Mouse (Mus musculus): ENCODE measurements around the gene Wipf2. TPM values are rescaled to one million over a fixed set of nuclear protein-coding genes. Genes with fewer than 3 reads are reported as not detected.
A peak's percentile ranks its signal among the peaks of the same experiment; 100 is the strongest.

Wipf2 gene
- total and polyA plus RNA-seq, 3 experiments: 3.1 to 25.4 (median 23.9) TPM

DNA sequence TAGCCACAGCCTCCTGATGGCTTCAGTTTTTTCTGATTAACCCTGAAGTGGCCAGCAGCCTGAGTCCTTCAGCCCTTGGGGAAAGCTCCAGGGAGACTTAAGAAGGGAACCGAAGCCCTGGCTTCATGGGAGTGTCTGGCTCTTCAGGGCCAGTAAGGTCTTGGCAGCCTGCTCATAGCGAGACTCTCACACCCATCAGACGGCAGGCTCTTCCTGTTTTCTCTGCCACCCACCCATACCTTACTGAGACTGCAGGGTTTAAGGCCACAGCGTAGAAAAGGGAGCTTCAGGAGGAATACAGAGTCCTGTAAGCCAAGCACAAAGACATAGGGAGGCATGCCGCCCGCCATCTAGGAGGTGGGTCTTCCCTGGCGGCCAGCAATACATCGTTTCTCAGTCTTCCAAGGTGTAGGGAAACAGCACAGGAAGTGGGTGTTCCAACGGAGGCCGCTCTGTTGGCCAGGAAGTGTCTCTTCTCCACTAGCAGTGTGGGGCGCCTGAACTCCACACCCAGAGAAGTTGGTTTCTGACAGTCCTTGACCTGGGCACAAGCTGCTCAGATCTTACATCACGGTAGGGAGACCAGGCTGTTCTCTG, 37.2 kb downstream of the Wipf2 start:
- ATAC-seq (ENCODE audit: extremely low read depth, insufficient number of reproducible peaks, low FRiP score, poor library complexity, severe bottlenecking) (no peak), DNase-seq (ENCODE audit: low spot score) (no peak)
- no peak for TF ChIP-seq POLR2AphosphoS5 (IDR thresholded peaks at IDR 0.05; ENCODE audit: insufficient replicate concordance, low read depth, low read length)
- TF ChIP-seq CTCF (IDR thresholded peaks at IDR 0.05; ENCODE audit: low read depth, low read length): no peak
- no peak for TF ChIP-seq TAL1 (conservative IDR thresholded peaks at IDR 0.05; ENCODE audit: low read depth, low read length)
- TF ChIP-seq GATA1 (IDR thresholded peaks at IDR 0.05; ENCODE audit: borderline replicate concordance, low read length): no peak
- TF ChIP-seq GATA2 (IDR thresholded peaks at IDR 0.05; ENCODE audit: borderline replicate concordance, low read depth, low read length): no peak
- Histone ChIP-seq H3K36me3 (replicated peaks) (peaks cover 83% of the 10 kb centered on the region), H3K4me1 (ENCODE audit: insufficient read depth, low read depth, low read length) (peaks cover 49% of the 10 kb centered on the region), H3K27me3 (ENCODE audit: insufficient read depth, low read length) (no peaks in the 10 kb centered on the region), H3K4me3 (ENCODE audit: low read depth, low read length) (no peak overlapping the region), H3K9me3 (replicated peaks) (no peaks in the 10 kb centered on the region)

DNA sequence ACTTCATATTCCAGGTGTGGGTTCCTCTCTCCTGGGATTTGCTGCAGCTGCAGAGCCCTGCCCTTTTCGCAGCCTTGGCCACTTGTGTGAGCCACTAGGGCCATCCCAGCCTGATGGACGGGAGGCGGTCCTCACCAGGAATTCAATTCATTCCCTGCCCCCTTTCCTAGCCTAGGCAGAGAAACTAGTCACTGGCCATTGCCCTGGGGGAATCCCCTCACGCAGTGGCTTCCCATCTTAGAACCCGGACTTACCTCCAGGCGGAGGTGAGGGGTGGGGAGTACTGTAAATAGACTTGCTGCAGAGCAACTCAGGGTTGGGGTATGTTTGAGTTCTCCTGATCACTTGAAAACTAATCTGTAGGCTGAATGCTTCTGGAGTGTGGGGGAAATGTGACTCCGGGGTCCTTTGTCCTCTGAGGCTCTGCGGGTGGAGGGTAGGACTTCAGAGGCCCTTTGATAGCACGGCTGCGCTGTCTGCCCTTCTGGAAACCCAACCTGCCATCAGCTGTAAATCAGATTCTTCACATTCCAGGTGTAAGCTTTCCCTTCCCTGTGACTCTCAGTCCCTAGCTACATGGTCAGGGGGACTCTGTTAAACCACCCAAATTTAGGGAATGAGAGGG, 39.3 kb downstream of the Wipf2 start:
- ATAC-seq (ENCODE audit: extremely low read depth, insufficient number of reproducible peaks, low FRiP score, poor library complexity, severe bottlenecking) (no peak), DNase-seq (ENCODE audit: low spot score) (no peak)
- Histone ChIP-seq H3K27me3 (ENCODE audit: insufficient read depth, low read length) (no peaks in the 10 kb centered on the region), H3K36me3 (replicated peaks) (peaks cover 67% of the 10 kb centered on the region), H3K4me3 (ENCODE audit: low read depth, low read length) (no peak overlapping the region), H3K9me3 (replicated peaks) (no peaks in the 10 kb centered on the region), H3K4me1 (ENCODE audit: insufficient read depth, low read depth, low read length) (peaks cover 66% of the 10 kb centered on the region)
- TF ChIP-seq GATA2 (IDR thresholded peaks at IDR 0.05; ENCODE audit: borderline replicate concordance, low read depth, low read length): no peak
- no peak for TF ChIP-seq CTCF (IDR thresholded peaks at IDR 0.05; ENCODE audit: low read depth, low read length)
- TF ChIP-seq GATA1 (IDR thresholded peaks at IDR 0.05; ENCODE audit: borderline replicate concordance, low read length): no peak
- TF ChIP-seq POLR2AphosphoS5 (IDR thresholded peaks at IDR 0.05; ENCODE audit: insufficient replicate concordance, low read depth, low read length): no peak
- TF ChIP-seq TAL1 (conservative IDR thresholded peaks at IDR 0.05; ENCODE audit: low read depth, low read length): no peak

DNA sequence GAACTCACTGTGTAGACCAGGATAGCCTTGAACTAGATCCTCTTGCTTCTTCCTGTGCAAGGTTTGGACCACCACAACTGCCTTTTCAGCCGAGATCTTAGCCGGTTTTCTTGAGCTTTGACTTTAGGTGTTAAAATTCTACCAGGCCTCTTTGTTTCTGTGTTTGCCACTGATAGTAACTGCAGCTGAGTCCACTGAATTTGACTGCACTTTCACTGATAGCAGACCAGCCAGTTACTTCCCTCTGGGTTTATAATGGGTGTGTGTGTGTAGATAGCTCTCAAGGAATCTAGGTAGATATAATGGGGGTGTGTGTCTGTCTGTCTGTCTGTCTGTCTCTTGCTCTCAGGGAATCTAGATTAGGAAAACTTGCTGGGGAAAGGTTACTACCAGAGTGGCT, 41.1 kb downstream of the Wipf2 start:
- Histone ChIP-seq H3K4me3 (ENCODE audit: low read depth, low read length) (peak overlapping the region; percentile 49; the same call in 1 of the 2 replicates), H3K36me3 (replicated peaks) (peaks cover 61% of the 10 kb centered on the region), H3K4me1 (ENCODE audit: insufficient read depth, low read depth, low read length) (peaks cover 73% of the 10 kb centered on the region), H3K9me3 (replicated peaks) (no peaks in the 10 kb centered on the region), H3K27me3 (ENCODE audit: insufficient read depth, low read length) (no peaks in the 10 kb centered on the region)
- DNase-seq (ENCODE audit: low spot score) (peak; percentile 80), ATAC-seq (ENCODE audit: extremely low read depth, insufficient number of reproducible peaks, low FRiP score, poor library complexity, severe bottlenecking) (peak; percentile 18; the same call in 1 of the 2 replicates)
- no peak for TF ChIP-seq GATA1 (IDR thresholded peaks at IDR 0.05; ENCODE audit: borderline replicate concordance, low read length)
- TF ChIP-seq CTCF (IDR thresholded peaks at IDR 0.05; ENCODE audit: low read depth, low read length): no peak
- peak; percentile 73 for TF ChIP-seq TAL1 (conservative IDR thresholded peaks at IDR 0.05; ENCODE audit: low read depth, low read length)
- TF ChIP-seq POLR2AphosphoS5 (IDR thresholded peaks at IDR 0.05; ENCODE audit: insufficient replicate concordance, low read depth, low read length): no peak
- TF ChIP-seq GATA2 (IDR thresholded peaks at IDR 0.05; ENCODE audit: borderline replicate concordance, low read depth, low read length): no peak

DNA sequence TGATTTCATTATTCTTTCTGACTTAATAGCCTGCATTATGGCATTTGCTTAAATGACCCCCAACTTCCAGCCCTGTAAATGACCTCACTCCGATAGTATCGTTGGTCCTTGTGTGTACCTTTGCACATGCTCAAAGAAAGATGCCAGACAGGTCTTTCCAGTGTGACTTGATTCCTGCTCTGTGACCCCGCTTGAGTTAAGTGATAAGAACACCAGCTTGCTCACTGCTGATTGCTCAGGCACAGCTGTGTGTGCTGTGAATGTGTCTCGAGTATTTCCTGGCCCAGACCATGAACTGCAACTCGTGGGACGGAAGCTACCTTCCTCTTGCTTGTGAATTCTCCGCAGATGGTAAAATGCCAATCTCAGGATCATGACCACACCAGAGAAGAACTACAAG, 41.6 kb downstream of the Wipf2 start:
- peaks cover 61% of the 10 kb centered on the region for H3K36me3 ChIP-seq (replicated peaks)
- TF ChIP-seq TAL1 (conservative IDR thresholded peaks at IDR 0.05; ENCODE audit: low read depth, low read length) (peak; percentile 61), CTCF (IDR thresholded peaks at IDR 0.05; ENCODE audit: low read depth, low read length) (no peak)
- H3K4me1 ChIP-seq (ENCODE audit: insufficient read depth, low read depth, low read length): peaks cover 73% of the 10 kb centered on the region
- no peaks in the 10 kb centered on the region for H3K27me3 ChIP-seq (ENCODE audit: insufficient read depth, low read length)
- DNase-seq (ENCODE audit: low spot score) (peak; percentile 41), ATAC-seq (ENCODE audit: extremely low read depth, insufficient number of reproducible peaks, low FRiP score, poor library complexity, severe bottlenecking) (peak; percentile 36)
- H3K9me3 ChIP-seq (replicated peaks): no peaks in the 10 kb centered on the region
- H3K4me3 ChIP-seq (ENCODE audit: low read depth, low read length): peak overlapping the region; percentile 47; the same call in 1 of the 2 replicates

DNA sequence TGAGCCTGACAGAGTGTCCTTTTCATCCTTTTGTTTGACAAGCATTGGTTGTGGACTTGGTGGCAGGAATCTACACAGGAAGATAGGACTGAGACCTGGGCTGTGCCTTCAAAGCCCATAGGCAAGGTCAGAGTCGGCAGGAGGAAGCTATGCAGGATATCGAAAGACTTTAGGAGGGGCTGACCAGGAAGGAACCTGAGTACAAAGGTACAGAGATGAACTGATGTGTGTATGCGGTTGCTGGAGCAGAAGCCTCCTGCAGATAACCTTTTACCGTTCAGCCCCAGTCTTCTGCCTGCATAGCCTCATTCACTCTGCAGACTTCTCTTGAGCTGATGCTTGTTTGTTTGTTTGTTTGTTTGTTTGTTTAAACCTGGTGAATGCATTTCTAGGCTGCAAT, 42.1 kb downstream of the Wipf2 start:
- ATAC-seq (ENCODE audit: extremely low read depth, insufficient number of reproducible peaks, low FRiP score, poor library complexity, severe bottlenecking): no peak
- Histone ChIP-seq H3K4me1 (ENCODE audit: insufficient read depth, low read depth, low read length) (peaks cover 73% of the 10 kb centered on the region), H3K9me3 (replicated peaks) (no peaks in the 10 kb centered on the region), H3K4me3 (ENCODE audit: low read depth, low read length) (peak overlapping the region; percentile 47; the same call in 1 of the 2 replicates), H3K27me3 (ENCODE audit: insufficient read depth, low read length) (no peaks in the 10 kb centered on the region), H3K36me3 (replicated peaks) (peaks cover 61% of the 10 kb centered on the region)
- DNase-seq (ENCODE audit: low spot score): no peak
- TF ChIP-seq GATA1 (IDR thresholded peaks at IDR 0.05; ENCODE audit: borderline replicate concordance, low read length) (no peak), TAL1 (conservative IDR thresholded peaks at IDR 0.05; ENCODE audit: low read depth, low read length) (peak; percentile 39; the same call in 1 of the 2 replicates)

DNA sequence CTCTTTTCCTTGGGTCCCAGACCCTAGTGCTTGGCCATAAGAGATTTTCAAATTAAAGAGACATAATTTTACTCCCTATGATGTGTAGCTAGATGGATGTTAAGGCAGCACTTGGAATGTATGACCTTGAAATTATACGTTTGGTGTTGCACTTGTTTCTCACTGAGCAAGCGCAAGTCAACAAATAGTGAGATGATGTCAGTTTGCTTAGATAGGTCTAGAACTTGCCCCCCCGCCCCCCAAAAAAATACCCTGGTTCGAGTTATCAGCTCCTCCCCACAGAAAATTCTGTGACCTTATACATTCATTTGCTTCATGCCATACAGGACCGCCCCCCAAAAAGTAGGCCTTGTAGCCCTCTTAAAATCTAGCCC, 43.6 kb downstream of the Wipf2 start:
- peaks cover 61% of the 10 kb centered on the region for H3K36me3 ChIP-seq (replicated peaks)
- H3K27me3 ChIP-seq (ENCODE audit: insufficient read depth, low read length): no peaks in the 10 kb centered on the region
- DNase-seq (ENCODE audit: low spot score) (no peak), ATAC-seq (ENCODE audit: extremely low read depth, insufficient number of reproducible peaks, low FRiP score, poor library complexity, severe bottlenecking) (no peak)
- peaks cover 84% of the 10 kb centered on the region for H3K4me1 ChIP-seq (ENCODE audit: insufficient read depth, low read depth, low read length)
- peak overlapping the region; percentile 44; the same call in 1 of the 2 replicates for H3K4me3 ChIP-seq (ENCODE audit: low read depth, low read length)
- TF ChIP-seq GATA2 (IDR thresholded peaks at IDR 0.05; ENCODE audit: borderline replicate concordance, low read depth, low read length) (no peak), TAL1 (conservative IDR thresholded peaks at IDR 0.05; ENCODE audit: low read depth, low read length) (no peak), GATA1 (IDR thresholded peaks at IDR 0.05; ENCODE audit: borderline replicate concordance, low read length) (no peak), CTCF (IDR thresholded peaks at IDR 0.05; ENCODE audit: low read depth, low read length) (no peak), POLR2AphosphoS5 (IDR thresholded peaks at IDR 0.05; ENCODE audit: insufficient replicate concordance, low read depth, low read length) (no peak)
- H3K9me3 ChIP-seq (replicated peaks): no peaks in the 10 kb centered on the region

All from G1E (cell line).